Mouse (Mus musculus) testis, adult 2 months (tissue): ENCODE results near the gene Creb5. TPM values are rescaled to one million over a fixed set of nuclear protein-coding genes. Genes with fewer than 3 reads are reported as not detected.

Experiments
- H3K27ac ChIP-seq: fragments of 200-500 bp; 2 replicates; pipeline ENCODE4 v1.5.1; 2012; ENCODE audit warnings: low read depth, low read length; ENCODE audit not compliant: control insufficient read depth, insufficient read depth
- H3K27me3 ChIP-seq: fragments of 200-500 bp; 2 replicates; pipeline ENCODE4 v1.6.1; 2012; ENCODE audit warnings: mild to moderate bottlenecking, low read length, moderate library complexity; ENCODE audit not compliant: control insufficient read depth, insufficient read depth
- H3K36me3 ChIP-seq: fragments of 200-500 bp; 2 replicates; pipeline ENCODE4 v1.6.1; 2012; ENCODE audit warnings: mild to moderate bottlenecking, low read length; ENCODE audit not compliant: control insufficient read depth, insufficient read depth
- H3K4me1 ChIP-seq: fragments of 200-500 bp; 2 replicates; pipeline ENCODE4 v1.6.1; 2012; ENCODE audit warnings: low read length; ENCODE audit not compliant: control insufficient read depth, insufficient read depth
- H3K4me3 ChIP-seq: fragments of 200-500 bp; 2 replicates; pipeline ENCODE4 v1.5.1; 2012; ENCODE audit warnings: low read depth, mild to moderate bottlenecking, low read length, moderate library complexity, mixed read lengths; ENCODE audit not compliant: control insufficient read depth
- CTCF ChIP-seq: fragments of 200-500 bp; IDR thresholded peaks from 2 replicates; pipeline ENCODE4 v1.5.1; 2012; ENCODE audit warnings: low read depth, mild to moderate bottlenecking, inconsistent platforms, low read length, moderate library complexity; ENCODE audit not compliant: control insufficient read depth, insufficient read depth, insufficient replicate concordance
- POLR2A ChIP-seq: fragments of 200-500 bp; IDR thresholded peaks from 2 replicates; pipeline ENCODE4 v1.6.1; 2012; ENCODE audit warnings: low read depth, mild to moderate bottlenecking, inconsistent platforms, low read length, moderate library complexity; ENCODE audit not compliant: control insufficient read depth
- polyA plus RNA-seq: library from polyadenylated mRNA; depleted of rRNA; stranded (reverse); fragments of >200 nt; gene quantifications from 2 replicates; pipeline ENCODE4 v1.2.3, GENCODE M21; 2012

The Creb5 gene
- polyA plus RNA-seq, 1 experiment = 0.26 TPM

DNA sequence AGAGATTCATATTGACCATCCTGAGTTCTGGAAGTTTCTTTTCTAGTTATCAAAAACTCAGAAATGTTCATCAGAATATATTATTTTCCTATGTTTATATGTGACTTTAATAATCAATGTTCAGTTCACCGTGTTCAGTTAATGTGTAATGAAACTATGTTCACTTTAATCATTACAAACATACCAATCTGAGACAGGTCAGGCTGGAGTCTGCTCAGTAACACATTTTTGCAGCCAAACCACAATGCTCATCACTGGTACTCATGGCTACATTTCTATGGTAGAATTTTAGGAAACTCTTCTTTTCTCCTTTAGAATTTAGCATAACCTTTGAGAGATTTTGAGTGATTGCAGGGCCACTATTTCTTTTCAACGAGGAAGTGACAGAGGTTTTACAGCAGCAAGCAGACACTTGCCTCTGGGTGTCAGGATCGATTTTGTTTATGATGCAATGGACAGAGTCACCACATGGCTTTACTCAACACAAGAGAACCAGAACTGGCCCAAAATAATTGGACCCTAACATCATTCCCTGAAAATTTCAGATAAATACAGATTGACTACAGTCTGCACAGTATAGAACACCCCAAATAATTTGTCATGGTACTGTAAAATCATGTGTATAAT, 87.4 kb downstream of the Creb5 start:
- no peak overlapping the region for H3K27ac ChIP-seq
- H3K4me1 ChIP-seq = no peaks in the 10 kb centered on the region
- H3K27me3 ChIP-seq = no peaks in the 10 kb centered on the region
- H3K36me3 ChIP-seq = no peaks in the 10 kb centered on the region
- TF ChIP-seq CTCF = no peak
- TF ChIP-seq POLR2A = no peak
- H3K4me3 ChIP-seq = no peak overlapping the region

DNA sequence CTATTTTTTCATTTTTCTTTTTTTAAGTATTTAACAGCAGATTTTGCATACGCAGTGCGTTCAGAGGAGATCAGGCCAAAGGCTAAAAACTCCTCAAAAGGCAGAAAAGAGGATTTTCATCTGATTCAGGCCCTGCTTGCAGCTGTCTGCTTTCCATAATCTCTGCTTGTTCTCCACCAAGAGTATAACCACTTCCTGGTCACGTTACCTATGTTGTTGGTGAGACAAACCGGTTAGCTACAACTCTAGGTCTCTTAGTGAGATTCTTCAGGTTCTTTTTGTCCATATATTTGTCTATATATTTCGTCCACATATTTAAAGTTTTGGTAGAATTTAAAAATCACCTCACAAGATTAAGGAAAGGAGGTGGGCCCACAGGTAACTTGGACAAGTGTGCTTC, 102.2 kb downstream of the Creb5 start:
- H3K36me3 ChIP-seq = no peaks in the 10 kb centered on the region
- no peak overlapping the region for H3K4me3 ChIP-seq
- no peaks in the 10 kb centered on the region for H3K27me3 ChIP-seq
- no peaks in the 10 kb centered on the region for H3K4me1 ChIP-seq
- TF ChIP-seq POLR2A (no peak), CTCF (no peak)
- no peak overlapping the region for H3K27ac ChIP-seq

DNA sequence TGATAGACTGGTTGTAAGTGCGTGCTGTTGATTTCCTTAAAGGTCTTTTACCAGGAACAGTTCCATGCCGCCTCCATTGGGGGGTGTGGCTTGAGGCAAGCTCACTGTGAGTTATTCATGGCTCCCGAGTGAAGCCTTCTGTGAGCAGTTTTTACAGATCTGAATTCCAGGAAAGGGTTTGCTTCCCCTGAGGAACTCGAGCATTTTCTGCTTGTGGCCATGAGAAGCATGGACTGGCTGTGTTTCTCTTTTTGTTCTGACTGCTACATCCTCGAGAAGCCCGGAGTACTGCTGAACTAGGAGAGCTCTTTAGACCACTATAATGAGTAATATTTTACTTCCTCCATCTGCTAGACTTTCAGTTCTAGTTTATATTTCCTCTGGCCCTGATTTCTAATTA, 103.3 kb downstream of the Creb5 start:
- Histone ChIP-seq H3K4me1 (no peaks in the 10 kb centered on the region), H3K27me3 (no peaks in the 10 kb centered on the region), H3K4me3 (no peak overlapping the region), H3K27ac (no peak overlapping the region), H3K36me3 (no peaks in the 10 kb centered on the region)
- TF ChIP-seq POLR2A (no peak), CTCF (no peak)

DNA sequence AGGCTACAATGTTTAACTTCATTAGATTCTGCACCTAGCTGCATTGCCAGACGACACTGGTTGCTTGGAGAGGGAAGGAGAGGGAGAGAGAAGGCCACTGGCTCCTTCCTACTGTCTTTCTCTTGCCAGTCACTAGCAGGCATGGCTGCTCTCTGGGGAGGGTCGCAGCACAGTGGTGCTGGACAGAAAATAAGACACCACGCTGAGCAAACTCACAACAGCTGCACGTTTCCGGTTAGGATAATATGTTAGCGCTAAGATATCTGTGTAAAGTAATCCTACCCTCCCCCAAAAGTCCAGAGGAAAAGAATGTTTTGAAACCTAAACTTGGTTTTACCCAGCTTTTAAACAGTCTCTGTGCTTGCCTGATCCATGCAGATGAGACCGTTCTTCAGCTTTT, 107.0 kb downstream of the Creb5 start:
- H3K27ac ChIP-seq = no peak overlapping the region
- TF ChIP-seq POLR2A (no peak), CTCF (no peak)

DNA sequence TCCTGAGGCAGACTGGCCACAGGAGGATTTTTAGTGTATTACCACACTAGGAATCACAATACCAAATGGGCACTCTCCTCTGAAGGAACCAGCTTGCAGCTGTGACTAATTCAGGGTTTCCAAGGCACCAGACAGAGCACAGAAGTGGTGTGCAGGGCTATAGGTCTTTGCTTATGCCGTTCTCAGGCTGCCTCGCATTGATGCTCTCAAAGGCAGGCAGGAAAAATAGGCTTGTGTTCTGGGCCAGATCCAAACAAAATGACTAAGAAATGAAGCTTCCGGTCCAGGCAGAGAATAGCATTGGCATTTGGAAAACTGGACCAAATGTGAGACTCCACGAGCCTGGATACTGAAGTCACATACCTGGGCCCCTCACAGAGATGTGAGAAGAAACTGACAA, 108.1 kb downstream of the Creb5 start:
- Histone ChIP-seq H3K27ac (no peak overlapping the region), H3K36me3 (no peaks in the 10 kb centered on the region), H3K4me3 (no peak overlapping the region), H3K27me3 (no peaks in the 10 kb centered on the region), H3K4me1 (no peaks in the 10 kb centered on the region)
- TF ChIP-seq CTCF (no peak), POLR2A (no peak)

More for the DNA sequence above, 107.0 kb downstream of the Creb5 start:
- no peaks in the 10 kb centered on the region for H3K27me3 ChIP-seq
- no peak overlapping the region for H3K4me3 ChIP-seq
- no peaks in the 10 kb centered on the region for H3K4me1 ChIP-seq
- no peaks in the 10 kb centered on the region for H3K36me3 ChIP-seq

DNA sequence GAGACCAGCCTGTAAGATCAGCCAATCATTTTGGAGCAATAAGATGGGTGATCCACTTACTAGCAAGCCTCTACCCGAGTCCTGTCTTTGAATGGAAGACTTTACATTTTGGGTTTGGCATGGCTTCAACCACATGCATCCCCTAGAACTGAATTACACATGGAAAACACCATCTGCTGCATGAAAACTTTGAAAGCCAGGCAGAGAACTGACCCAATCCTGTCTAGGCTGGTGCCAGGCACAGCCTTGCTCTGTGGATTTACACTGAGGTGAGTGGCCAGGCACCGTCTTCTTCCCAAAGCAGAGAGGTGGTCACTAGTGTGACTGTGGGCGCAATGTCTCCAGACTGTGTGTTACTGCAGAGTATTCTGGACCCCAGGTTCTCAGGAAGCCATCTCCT, 109.4 kb downstream of the Creb5 start:
- Histone ChIP-seq H3K4me3 (no peak overlapping the region), H3K36me3 (no peaks in the 10 kb centered on the region), H3K27ac (no peak overlapping the region), H3K27me3 (no peaks in the 10 kb centered on the region), H3K4me1 (no peaks in the 10 kb centered on the region)
- TF ChIP-seq CTCF (no peak), POLR2A (no peak)

DNA sequence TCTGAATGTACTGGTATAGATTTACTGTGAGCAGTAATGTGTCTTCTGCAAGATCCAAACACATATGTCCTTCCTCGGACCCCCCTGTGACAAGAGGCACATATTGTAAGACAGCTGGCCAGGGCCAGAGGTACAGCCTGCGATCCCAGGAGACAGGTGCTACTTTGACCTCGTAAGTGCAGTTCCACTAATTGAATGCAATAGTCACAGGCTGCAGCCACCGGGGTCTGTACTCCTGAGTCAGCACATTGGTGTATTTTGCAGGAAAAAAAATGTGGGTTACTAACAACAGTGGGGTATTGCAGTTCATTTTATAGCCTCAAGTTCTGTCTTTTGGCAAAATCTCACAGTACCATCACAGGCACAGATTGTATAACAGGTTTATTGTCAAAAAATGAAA, 110.7 kb downstream of the Creb5 start:
- H3K27me3 ChIP-seq = no peaks in the 10 kb centered on the region
- H3K27ac ChIP-seq = no peak overlapping the region
- no peaks in the 10 kb centered on the region for H3K4me1 ChIP-seq
- no peaks in the 10 kb centered on the region for H3K36me3 ChIP-seq
- TF ChIP-seq POLR2A (no peak), CTCF (no peak)
- H3K4me3 ChIP-seq = no peak overlapping the region

DNA sequence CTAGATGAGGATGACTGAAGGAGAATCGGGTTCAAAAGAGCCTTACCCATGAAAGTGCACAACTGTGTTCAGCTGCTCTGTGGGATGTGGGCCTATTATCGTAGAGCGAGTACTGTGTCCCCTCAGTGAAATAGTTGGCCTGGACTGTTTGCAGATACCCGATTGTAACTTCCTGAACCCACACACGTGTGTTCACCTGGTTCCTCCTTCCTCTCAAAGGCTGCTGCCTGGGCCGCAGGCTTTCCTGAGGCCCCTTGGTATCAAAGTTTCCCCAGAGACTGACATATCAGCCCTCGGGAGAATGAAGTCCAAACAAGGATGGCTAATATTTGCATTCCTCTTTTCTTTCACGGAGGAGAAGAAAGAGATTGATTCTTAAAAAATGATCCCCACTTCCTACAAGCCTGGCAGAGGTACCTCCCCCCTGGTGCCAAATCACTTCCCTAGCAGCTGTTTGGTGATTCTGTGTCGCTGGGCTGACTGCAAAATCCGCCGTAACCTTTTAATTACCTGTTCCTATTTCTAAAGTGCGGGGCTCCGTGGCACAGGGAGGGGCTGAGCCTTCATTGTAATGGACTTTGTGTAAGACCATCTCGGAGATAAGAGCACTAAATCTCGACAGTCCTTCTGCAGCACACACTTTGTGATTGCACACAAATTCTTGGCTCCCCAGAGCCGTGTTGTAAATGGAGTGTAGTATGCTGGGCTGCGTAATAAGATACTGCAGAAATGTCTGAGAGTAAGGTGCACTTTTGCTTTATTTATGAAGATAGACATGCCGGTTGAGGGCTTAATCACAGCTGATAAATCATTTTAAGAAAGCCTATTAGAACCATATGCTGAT, 111.4 kb downstream of the Creb5 start:
- Histone ChIP-seq H3K36me3 (no peaks in the 10 kb centered on the region), H3K4me1 (no peaks in the 10 kb centered on the region), H3K27ac (no peak overlapping the region), H3K4me3 (no peak overlapping the region), H3K27me3 (no peaks in the 10 kb centered on the region)
- TF ChIP-seq CTCF (no peak), POLR2A (no peak)
